Mouse (Mus musculus) cerebellum, postnatal 36 days (tissue): ENCODE data around the gene Hist2h3c2.
"Not testable (repeated sequence)": the region's sequence is repeated elsewhere in the genome, so short reads cannot be mapped to it uniquely, and the experiment has no call there.

Experiments
- DNase-seq, 2 experiments: peaks; one replicate each; pipeline ENCODE4 v3.0.0; 2021 to 2022; ENCODE audit warnings: mixed read lengths in 2 of 2

The Hist2h3c2 gene

GRCm38 (mm10) chr3:96238954-96239793 is at the start of gene Hist2h3c2:
TSS of gene Hist2h3c2 (minus strand) at chr3:96239127.
- DNase-seq = peak; percentile 28 to 44

GRCm38 (mm10) chr3:96287334-96287733 is 48.4 kb upstream of the Hist2h3c2 start:
- DNase-seq = not testable (repeated sequence)

GRCm38 (mm10) chr3:96284457-96284856 is 45.5 kb upstream of the Hist2h3c2 start:
- no peak for DNase-seq

- no peak for DNase-seq
These were observed 41.7 kb upstream of the Hist2h3c2 start for GRCm38 (mm10) chr3:96280660-96281059.

- DNase-seq = peak; percentile 88
These were observed 39.1 kb upstream of the Hist2h3c2 start for GRCm38 (mm10) chr3:96277800-96278624.

GRCm38 (mm10) chr3:96277428-96277799 is 38.5 kb upstream of the Hist2h3c2 start:
- peak in 1 of 2 experiments; percentile 32 for DNase-seq

- DNase-seq = no peak
These were observed 34.9 kb upstream of the Hist2h3c2 start for GRCm38 (mm10) chr3:96273591-96274465.

- peak; percentile 87 to 95 for DNase-seq
These were observed 30.9 kb upstream of the Hist2h3c2 start, which contains the start of gene Hist2h2bb for GRCm38 (mm10) chr3:96269511-96270474. TSS of gene Hist2h2bb (plus strand) at chr3:96269752.

GRCm38 (mm10) chr3:96268776-96269378 is 29.9 kb upstream of the Hist2h3c2 start:
- not testable (repeated sequence) for DNase-seq

GRCm38 (mm10) chr3:96268051-96268775 is 29.3 kb upstream of the Hist2h3c2 start, which contains the start of gene Hist2h3b:
TSS of gene Hist2h3b (plus strand) at chr3:96268654.
- DNase-seq = peak; percentile 78 to 84

GRCm38 (mm10) chr3:96267541-96267940 is 28.6 kb upstream of the Hist2h3c2 start:
- DNase-seq = no peak

- DNase-seq = no peak
These were observed 27.3 kb upstream of the Hist2h3c2 start for GRCm38 (mm10) chr3:96266132-96266710.

- DNase-seq = no peak
These were observed 25.6 kb upstream of the Hist2h3c2 start for GRCm38 (mm10) chr3:96264404-96264949.

- peak; percentile 36 to 62 for DNase-seq
These were observed 24.9 kb upstream of the Hist2h3c2 start for GRCm38 (mm10) chr3:96263558-96264403.

GRCm38 (mm10) chr3:96262979-96263550 is 24.1 kb upstream of the Hist2h3c2 start, which contains the start of gene Hist2h4:
TSS of gene Hist2h4 (minus strand) at chr3:96263311.
- DNase-seq = peak; percentile 93 to 99

- DNase-seq = peak; percentile 88 to 91
These were observed 23.4 kb upstream of the Hist2h3c2 start for GRCm38 (mm10) chr3:96262216-96262875.

GRCm38 (mm10) chr3:96261623-96262022 is 22.7 kb upstream of the Hist2h3c2 start:
- no peak for DNase-seq
